Mouse (Mus musculus) neural tube, embryonic 11.5 days (tissue): ENCODE measurements around the gene Slc4a2. TPM values are rescaled to one million over a fixed set of nuclear protein-coding genes. Genes with fewer than 3 reads are reported as not detected.
"Not testable (repeated sequence)": the region's sequence is repeated elsewhere in the genome, so short reads cannot be mapped to it uniquely, and the experiment has no call there.

Experiments used
- ATAC-seq: fragments of 200-750 bp; cut with Nextera tagmentation; 2 replicates; pipeline ENCODE4 v1.8.0; 2017; ENCODE audit warnings: moderate number of reproducible peaks, mild to moderate bottlenecking, moderate TSS enrichment, moderate library complexity; ENCODE audit not compliant: insufficient read depth, low FRiP score, low TSS enrichment
- DNase-seq: peaks from one replicate; pipeline ENCODE4 v3.0.0-alpha.2; 2015; ENCODE audit warnings: low spot score
- H3K27ac ChIP-seq: fragments of 300-500 bp; sonication (generic); 2 replicates; pipeline ENCODE4 v1.5.1; 2014; ENCODE audit warnings: low read depth, mild to moderate bottlenecking, low read length
- H3K27me3 ChIP-seq: fragments of 300-500 bp; sonication (generic); 2 replicates; pipeline ENCODE4 v1.6.1; 2014; ENCODE audit warnings: mild to moderate bottlenecking, low read length, mixed read lengths; ENCODE audit not compliant: control insufficient read depth, insufficient read depth
- H3K36me3 ChIP-seq: fragments of 300-500 bp; sonication (generic); 2 replicates; pipeline ENCODE4 v1.6.1; 2014; ENCODE audit warnings: mild to moderate bottlenecking, low read length, moderate library complexity, mixed read lengths; ENCODE audit not compliant: control insufficient read depth, insufficient read depth
- H3K4me1 ChIP-seq: fragments of 300-500 bp; sonication (generic); 2 replicates; pipeline ENCODE4 v1.6.1; 2014; ENCODE audit warnings: low read length, mixed read lengths; ENCODE audit not compliant: control insufficient read depth, insufficient read depth
- H3K4me2 ChIP-seq: fragments of 300-500 bp; sonication (generic); 2 replicates; pipeline ENCODE4 v1.6.1; 2014; ENCODE audit warnings: low read depth, mild to moderate bottlenecking, moderate library complexity
- H3K4me3 ChIP-seq: fragments of 300-500 bp; sonication (generic); 2 replicates; pipeline ENCODE4 v1.5.1; 2014; ENCODE audit warnings: low read depth, low read length
- H3K9ac ChIP-seq: fragments of 300-500 bp; sonication (generic); 2 replicates; pipeline ENCODE4 v1.6.1; 2014; ENCODE audit warnings: mild to moderate bottlenecking, low read length
- H3K9me3 ChIP-seq: fragments of 300-500 bp; sonication (generic); 2 replicates; pipeline ENCODE4 v1.6.1; 2016; ENCODE audit warnings: low read length; ENCODE audit not compliant: control insufficient read depth
- WGBS: fragments of 180-500 bp; shearing (Covaris S2); extraction: QIAGEN DNeasy Blood & Tissue Kit; methylation state at CpG from one replicate; pipeline ENCODE4 v1.1.7; 2014; 5-methylcytosine and 5-hydroxymethylcytosine counted together
- polyA plus RNA-seq: library from polyadenylated mRNA; unstranded; fragments of >200 nt; fragmentation: Nextera tagmentation; extraction: Ambion mirVana; gene quantifications from 2 replicates; pipeline ENCODE4 v1.2.1, GENCODE M21; 2014

Slc4a2 gene
- polyA plus RNA-seq, 1 experiment from 2014 or later: 18.1 TPM

DNA sequence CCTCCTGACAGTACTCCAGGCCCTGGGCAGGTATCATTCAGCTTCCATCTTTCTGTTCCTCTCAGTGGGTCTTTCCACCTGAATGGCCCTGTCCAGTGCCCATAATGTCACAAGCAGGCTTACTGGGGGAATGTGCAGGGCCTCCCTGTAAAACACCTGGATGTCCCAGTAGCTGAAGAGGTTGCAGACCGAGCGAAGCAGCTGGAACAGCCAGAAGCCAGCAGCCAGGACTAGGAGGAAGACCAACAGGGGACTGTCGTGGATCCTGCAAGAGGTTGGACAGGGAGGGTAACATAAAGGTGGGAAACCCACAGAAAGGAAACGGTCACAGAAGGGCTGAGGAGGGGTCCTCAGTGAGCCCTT lies 34.0 kb upstream of the Slc4a2 start:
- peaks cover 17% of the 10 kb centered on the region for H3K4me1 ChIP-seq
- H3K9me3 ChIP-seq: no peaks in the 10 kb centered on the region
- no peaks in the 10 kb centered on the region for H3K36me3 ChIP-seq
- no peak overlapping the region for H3K4me3 ChIP-seq
- H3K27ac ChIP-seq: no peak overlapping the region
- no peak overlapping the region for H3K9ac ChIP-seq
- no peak overlapping the region for H3K4me2 ChIP-seq
- ATAC-seq (no peak), DNase-seq (no peak)
- WGBS: 86% methylated on average over 4 of the region's 4 CpGs
- H3K27me3 ChIP-seq: peaks cover 29% of the 10 kb centered on the region

DNA sequence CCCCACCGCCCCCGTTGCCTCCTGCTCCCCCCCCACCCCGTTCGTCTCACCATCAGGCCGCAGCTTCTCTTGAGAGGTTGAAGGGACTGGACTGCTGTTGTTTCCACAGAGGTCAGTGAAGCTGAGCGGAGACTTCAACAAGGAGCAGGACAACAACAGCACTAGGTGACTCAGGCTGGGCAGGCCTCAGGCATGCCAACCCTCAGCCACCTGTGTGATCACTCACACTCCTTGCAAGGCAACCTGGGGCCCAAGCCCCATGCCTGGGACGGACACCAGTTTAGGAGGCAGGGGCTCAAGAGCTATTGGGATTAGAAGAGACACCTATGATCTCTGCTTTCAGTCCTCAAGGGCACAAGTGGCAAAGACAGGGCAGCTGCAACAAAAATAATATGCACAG lies 31.8 kb upstream of the Slc4a2 start, which contains the start of gene Atg9b:
Gene Atg9b, minus strand, starts transcription at position 280 of the 400 bp plus-strand sequence.
- Histone ChIP-seq H3K27me3 (peaks cover 18% of the 10 kb centered on the region), H3K9ac (no peak within 1 kb of the TSS), H3K4me3 (no peak within 1 kb of the TSS), H3K36me3 (no peaks in the 10 kb centered on the region), H3K9me3 (no peaks in the 10 kb centered on the region), H3K27ac (no peak within 1 kb of the TSS), H3K4me2 (no peak within 1 kb of the TSS), H3K4me1 (peaks cover 13% of the 10 kb centered on the region)
- no peak for ATAC-seq
- no peak for DNase-seq
- WGBS: 84% methylated on average over 7 of the region's 7 CpGs

DNA sequence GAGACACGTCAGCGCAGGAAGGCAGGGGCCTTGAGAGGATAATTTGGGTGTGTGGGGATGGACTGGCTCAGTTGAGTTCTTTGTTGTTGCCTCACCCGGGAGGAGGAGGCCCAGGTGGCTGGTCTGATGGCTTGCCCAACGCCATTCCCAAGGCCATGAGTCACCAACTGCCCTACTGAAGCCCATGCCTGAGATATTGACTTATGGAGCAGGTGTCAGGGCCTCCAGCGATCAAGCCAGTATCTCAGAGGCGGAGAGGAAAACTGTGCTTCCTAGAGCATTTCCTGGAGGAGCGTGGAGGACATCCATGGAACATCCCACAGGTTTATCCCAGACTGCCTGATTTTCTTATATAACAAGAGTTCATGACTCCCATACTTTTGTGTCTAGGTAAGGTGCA lies 30.9 kb upstream of the Slc4a2 start:
- peaks cover 10% of the 10 kb centered on the region for H3K27me3 ChIP-seq
- H3K4me1 ChIP-seq: peaks cover 7% of the 10 kb centered on the region; the same call in 1 of the 2 replicates
- H3K36me3 ChIP-seq: no peaks in the 10 kb centered on the region
- DNase-seq (no peak), ATAC-seq (no peak)
- WGBS: 73% methylated on average over 7 of the region's 7 CpGs
- H3K9me3 ChIP-seq: no peaks in the 10 kb centered on the region
- H3K4me3 ChIP-seq: no peak overlapping the region
- H3K27ac ChIP-seq: no peak overlapping the region
- no peak overlapping the region for H3K9ac ChIP-seq
- H3K4me2 ChIP-seq: no peak overlapping the region

- H3K27me3 ChIP-seq: peaks cover 3% of the 10 kb centered on the region
- ATAC-seq (no peak), DNase-seq (peak; percentile 78)
- no peaks in the 10 kb centered on the region for H3K9me3 ChIP-seq
- 0 out of 2 replicates have a peak, but pooled peaks cover 2% of the 10 kb centered on the region for H3K4me1 ChIP-seq
- WGBS: 22% methylated on average over 7 of the region's 7 CpGs
- H3K4me3 ChIP-seq: peak within 1 kb of the TSS; percentile 58
- H3K27ac ChIP-seq: peak within 1 kb of the TSS; percentile 53
- peak within 1 kb of the TSS; percentile 38 for H3K4me2 ChIP-seq
- no peaks in the 10 kb centered on the region for H3K36me3 ChIP-seq
- peak within 1 kb of the TSS; percentile 55; the same call in 1 of the 2 replicates for H3K9ac ChIP-seq
Observed at GRCm38 (mm10) chr5:24393392-24393997, 30.1 kb upstream of the Slc4a2 start, which contains the start of gene Abcb8. Gene Abcb8, plus strand, starts transcription at chr5:24393663.

DNA sequence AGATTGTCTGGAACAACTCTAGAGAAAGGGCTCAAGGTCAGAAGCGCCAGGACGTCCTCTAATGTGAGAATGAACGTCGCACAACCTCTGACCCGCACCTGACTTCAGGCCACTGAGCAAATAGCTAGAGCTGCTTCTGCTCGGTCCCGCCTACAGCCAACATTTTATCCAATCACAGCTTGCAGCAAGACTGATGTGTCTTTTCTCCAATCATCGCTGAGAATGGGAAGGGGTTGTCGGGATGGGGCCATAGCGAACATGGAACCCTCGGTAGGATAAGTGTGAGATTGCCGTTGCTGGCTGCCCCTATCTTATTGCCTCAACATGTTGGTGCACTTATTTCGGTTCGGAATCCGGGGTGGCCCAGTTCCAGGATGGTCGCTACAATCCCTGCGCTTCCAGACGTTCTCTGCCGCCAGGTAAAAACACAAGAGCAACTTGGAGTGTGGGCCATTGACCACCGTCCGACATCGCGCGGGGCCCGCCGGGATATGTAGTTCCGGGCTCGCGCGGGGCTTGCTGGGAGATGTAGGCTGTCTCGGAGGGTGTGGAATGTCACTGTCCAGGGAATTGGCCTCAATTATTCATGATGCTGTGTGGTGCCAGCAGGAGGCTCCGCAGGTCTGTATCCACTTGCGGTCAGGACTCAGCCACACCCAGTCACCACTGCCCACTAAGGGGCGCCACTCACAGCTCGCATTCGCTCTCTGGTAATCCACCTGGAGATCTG lies 29.3 kb upstream of the Slc4a2 start:
- WGBS: 1% methylated on average over 36 of the region's 36 CpGs
- Histone ChIP-seq H3K4me1 (0 out of 2 replicates have a peak, but pooled peaks cover 2% of the 10 kb centered on the region), H3K36me3 (no peaks in the 10 kb centered on the region), H3K27me3 (no peaks in the 10 kb centered on the region), H3K4me2 (peak overlapping the region; percentile 38), H3K27ac (peak overlapping the region; percentile 53), H3K9me3 (no peaks in the 10 kb centered on the region), H3K4me3 (peak overlapping the region; percentile 58), H3K9ac (peak overlapping the region; percentile 55; the same call in 1 of the 2 replicates)
- DNase-seq (peak; percentile 96), ATAC-seq (peak; percentile 95)

DNA sequence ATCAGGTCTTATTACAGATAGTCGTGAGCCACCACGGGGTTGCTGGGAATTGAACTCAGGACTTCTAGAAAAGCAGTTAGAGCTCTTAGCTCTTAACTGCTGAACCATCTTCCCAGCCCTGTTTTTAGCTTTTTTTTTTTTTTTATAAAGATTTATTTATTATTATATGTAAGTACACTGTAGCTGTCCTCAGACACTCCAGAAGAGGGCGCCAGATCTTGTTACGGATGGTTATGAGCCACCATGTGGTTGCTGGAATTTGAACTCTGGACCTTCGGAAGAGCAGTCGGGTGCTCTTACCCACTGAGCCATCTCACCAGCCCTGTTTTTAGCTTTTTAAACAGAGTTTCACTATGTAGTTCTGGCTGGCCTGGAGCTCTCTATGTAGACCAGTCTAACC lies 27.4 kb upstream of the Slc4a2 start:
- H3K9me3 ChIP-seq, H3K4me2 ChIP-seq, DNase-seq, H3K4me3 ChIP-seq, H3K27ac ChIP-seq, H3K27me3 ChIP-seq, H3K4me1 ChIP-seq, H3K9ac ChIP-seq, H3K36me3 ChIP-seq, ATAC-seq: not testable (repeated sequence)
- 89% methylated on average over 6 of the region's 6 CpGs for WGBS

DNA sequence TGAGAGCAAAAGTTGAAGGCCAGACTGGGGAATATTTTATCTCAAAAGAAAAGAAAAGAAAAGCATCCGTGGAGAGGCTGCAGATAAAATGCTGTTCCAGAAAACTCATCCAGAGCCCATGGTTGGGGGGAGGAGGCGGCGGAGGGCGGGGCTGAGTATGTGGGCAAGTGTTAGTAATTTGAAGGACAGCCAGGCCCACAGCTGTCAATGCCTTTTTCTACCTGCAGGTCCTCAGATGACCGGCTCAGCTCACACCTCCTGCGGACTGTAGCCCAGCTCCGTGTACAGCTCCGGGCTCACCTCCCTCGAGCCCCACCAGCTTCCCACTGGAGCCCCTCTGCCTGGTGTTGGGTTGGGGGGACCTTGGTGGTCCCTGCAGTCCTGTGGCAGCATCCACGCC lies 24.0 kb upstream of the Slc4a2 start:
- ATAC-seq (no peak), DNase-seq (no peak)
- Histone ChIP-seq H3K9me3 (no peaks in the 10 kb centered on the region), H3K36me3 (no peaks in the 10 kb centered on the region; the same call in 1 of the 2 replicates), H3K4me2 (no peak overlapping the region), H3K9ac (no peak overlapping the region), H3K27ac (no peak overlapping the region), H3K27me3 (no peaks in the 10 kb centered on the region), H3K4me3 (no peak overlapping the region), H3K4me1 (no peaks in the 10 kb centered on the region)
- 91% methylated on average over 10 of the region's 10 CpGs for WGBS

GRCm38 (mm10) chr5:24400362-24400761 lies 23.3 kb upstream of the Slc4a2 start:
- WGBS: 82% methylated on average over 11 of the region's 11 CpGs
- DNase-seq (no peak), ATAC-seq (no peak)
- no peaks in the 10 kb centered on the region for H3K9me3 ChIP-seq
- no peaks in the 10 kb centered on the region for H3K4me1 ChIP-seq
- no peak overlapping the region; the same call in 1 of the 2 replicates for H3K9ac ChIP-seq
- H3K4me2 ChIP-seq: no peak overlapping the region
- H3K27ac ChIP-seq: no peak overlapping the region
- H3K4me3 ChIP-seq: no peak overlapping the region
- no peaks in the 10 kb centered on the region for H3K27me3 ChIP-seq
- no peaks in the 10 kb centered on the region; the same call in 1 of the 2 replicates for H3K36me3 ChIP-seq
